Mouse (Mus musculus): ENCODE results near the gene Arid5b. TPM values are rescaled to one million over a fixed set of nuclear protein-coding genes. Genes with fewer than 3 reads are reported as not detected.

The Arid5b gene
- total RNA-seq, 2 experiments from 2014 or later: 24.1 to 24.8 TPM

- DNase-seq: no peak
These were observed 9.9 kb downstream of the Arid5b start for GRCm38 (mm10) chr10:68268629-68269028.

DNA sequence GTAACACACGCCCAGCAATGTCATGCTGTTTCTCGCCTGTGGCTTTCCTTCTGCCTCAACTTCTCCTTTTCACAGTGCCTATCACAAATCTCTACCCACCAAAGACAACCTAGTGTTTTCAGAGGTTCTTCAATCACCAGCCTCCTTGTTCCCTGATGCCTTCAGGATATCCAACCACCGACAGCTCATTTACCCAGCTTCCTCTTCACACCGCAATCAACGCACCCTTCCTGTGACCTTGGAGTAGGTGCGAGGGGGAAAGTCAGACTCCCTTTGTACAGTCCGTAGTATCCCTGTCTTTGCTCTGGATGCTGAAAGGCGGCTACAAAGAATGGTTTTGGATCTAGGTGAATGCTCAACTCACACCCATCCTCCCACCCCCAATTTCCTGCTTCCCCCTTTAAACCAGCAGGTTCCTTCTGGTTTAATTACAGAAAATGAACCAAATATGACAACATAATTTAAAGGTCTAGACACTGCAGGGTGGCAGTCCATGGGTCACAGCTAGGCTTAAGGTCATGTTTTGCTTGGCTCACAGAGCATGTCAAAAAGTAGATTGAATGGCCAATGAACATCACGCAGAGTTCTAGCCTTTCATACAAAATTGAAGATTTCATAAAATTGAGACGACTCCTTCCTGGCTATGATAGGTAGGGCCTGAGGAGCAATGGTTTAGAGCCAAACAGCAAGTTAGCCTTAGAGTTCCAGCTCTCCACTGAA is 14.4 kb downstream of the Arid5b start:
- no peak for DNase-seq

GRCm38 (mm10) chr10:68263296-68263968 is 15.1 kb downstream of the Arid5b start:
- DNase-seq: no peak

- DNase-seq: no peak
These were observed 18.9 kb downstream of the Arid5b start for GRCm38 (mm10) chr10:68259601-68260000.

DNA sequence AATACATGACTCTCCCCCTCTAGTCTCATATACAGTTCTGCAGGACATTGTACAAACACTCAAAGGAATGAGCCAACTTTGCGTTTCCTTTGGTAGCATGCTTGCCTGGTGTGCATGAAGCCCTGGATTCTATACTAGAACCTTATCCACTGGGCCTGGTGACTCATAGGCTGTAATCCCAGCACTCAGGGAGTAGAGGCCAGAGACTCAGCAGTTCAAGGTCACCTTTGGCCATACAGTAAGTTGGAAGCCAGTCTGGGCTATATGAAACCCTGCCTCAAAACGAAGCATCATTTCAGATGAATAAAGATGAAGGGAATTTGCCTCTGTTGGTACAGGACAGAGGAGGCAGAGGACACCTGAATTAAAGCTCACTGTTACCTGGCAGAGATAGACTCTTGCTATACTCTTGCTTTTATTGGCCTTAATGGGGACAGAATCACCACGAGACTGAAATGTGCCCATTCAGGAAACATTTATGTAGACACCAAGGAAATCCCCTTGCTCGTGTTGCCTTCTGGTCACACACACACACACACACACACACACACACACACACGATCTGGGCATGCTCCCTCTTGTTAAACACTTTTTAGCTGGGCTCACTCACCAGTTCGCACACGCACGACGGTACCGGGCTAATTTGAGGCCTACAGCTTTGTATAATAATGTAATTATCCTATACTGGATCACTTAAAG is 21.0 kb downstream of the Arid5b start:
- no peak for DNase-seq

DNA sequence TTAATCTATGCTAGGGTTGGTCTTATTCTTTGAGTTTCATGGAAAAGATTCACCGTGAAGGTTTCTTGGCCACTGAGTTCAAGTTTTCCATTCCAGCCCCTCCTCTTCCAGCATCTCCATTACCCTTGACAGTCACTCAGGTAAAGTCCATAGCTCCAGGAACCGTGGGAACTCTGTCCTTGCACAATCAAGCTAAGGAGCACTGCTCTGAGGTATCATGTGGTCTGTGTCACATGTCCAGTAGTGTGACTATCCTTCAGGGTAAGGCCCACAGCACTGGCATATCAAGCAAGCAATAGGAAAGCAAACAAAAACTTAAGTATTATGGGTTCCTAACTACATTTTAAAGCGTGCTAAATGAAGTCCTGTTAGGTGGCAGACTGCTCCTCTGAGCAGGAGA is 22.4 kb downstream of the Arid5b start:
- DNase-seq: no peak

GRCm38 (mm10) chr10:68253452-68254117 is 25.0 kb downstream of the Arid5b start:
- no peak for DNase-seq

GRCm38 (mm10) chr10:68252650-68253049 is 25.9 kb downstream of the Arid5b start:
- DNase-seq: no peak

DNA sequence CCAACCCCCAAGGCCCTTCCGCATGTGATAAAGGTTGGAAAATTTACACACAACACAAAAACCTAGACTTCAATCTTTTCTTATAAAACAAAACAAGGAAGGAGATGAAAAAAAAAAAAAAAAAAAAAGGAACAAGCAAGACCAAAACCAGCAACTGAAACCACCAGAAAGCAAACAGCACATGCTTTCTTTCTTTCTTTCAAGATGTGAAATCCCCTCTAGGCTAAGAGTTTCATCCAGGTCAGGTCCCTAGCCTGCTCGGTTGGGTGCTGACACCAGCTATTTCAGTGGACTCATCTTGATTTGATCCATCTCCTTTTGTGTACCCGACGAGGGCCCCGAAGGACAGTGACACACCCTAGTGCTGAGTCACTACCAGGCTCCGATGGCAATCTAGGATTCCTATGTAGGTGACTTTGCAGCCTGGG is 29.2 kb downstream of the Arid5b start:
- DNase-seq: peak; percentile 15

DNA sequence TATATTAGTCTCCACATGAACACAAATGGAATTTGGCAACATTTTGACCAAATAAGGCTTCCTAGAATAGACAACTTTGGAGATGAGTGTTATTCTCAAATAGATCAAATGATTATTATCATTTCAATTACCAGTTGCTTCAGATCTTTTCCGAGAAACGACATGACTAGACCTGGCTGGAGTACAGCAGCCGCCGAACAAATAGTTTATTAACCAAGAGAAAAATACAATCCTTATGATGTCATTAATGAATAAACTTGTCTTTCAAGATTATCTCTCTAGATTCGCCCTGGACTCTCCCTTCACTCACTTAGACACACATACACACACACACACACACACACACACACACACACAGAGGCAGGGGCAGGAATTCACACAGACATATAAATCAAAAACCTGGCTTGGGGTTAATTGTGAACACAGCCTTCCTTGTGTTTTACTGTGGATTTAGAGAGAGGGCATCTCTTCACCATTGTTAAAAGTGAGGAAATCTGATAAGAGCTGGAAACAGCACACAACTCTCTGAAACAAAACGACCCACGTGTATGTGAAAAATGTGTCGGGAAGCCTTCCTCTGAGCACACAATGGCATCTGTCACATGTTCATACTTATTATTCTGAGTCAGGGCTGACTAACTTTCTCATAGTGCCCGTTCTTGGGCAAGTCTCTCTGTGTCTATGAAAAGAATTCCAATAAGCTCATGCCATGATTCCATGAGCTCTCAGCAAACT is 30.1 kb downstream of the Arid5b start:
- DNase-seq: no peak

GRCm38 (mm10) chr10:68247490-68248280 is 30.9 kb downstream of the Arid5b start:
- no peak for DNase-seq

GRCm38 (mm10) chr10:68246603-68247247 is 31.8 kb downstream of the Arid5b start:
- no peak for DNase-seq

- DNase-seq: no peak
These were observed 37.6 kb downstream of the Arid5b start for GRCm38 (mm10) chr10:68240804-68241485.

GRCm38 (mm10) chr10:68240094-68240803 is 38.3 kb downstream of the Arid5b start:
- DNase-seq: no peak

DNA sequence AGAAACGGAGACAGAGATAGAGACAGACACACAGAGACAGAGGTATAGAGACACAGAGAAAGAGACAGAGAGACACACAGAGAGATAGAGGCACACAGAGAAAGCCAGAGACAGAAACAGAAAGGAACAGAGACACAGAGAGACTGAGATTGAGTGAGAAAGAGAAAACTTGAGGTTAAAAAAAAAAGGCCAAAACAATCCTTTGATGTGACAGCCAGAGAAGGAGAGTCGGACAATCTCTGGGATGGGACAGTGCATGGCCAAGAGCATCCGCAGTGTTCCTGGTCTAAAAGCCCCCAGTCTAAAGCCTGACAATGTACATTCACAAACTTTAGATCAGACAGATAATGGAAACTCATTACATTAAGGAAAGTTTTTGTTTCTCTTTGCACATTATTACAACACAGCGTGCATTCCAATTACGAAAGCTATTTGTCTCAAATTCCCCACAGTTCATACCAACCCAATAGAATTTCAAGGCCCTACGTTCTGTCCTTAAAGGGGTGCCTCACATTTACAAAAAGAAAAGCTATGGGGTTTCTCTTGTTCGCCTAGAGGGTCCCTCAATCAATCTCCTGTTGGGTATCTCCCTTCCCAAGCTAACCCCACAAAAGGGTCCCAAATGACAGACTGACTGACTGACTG is 39.0 kb downstream of the Arid5b start:
- DNase-seq: no peak

DNA sequence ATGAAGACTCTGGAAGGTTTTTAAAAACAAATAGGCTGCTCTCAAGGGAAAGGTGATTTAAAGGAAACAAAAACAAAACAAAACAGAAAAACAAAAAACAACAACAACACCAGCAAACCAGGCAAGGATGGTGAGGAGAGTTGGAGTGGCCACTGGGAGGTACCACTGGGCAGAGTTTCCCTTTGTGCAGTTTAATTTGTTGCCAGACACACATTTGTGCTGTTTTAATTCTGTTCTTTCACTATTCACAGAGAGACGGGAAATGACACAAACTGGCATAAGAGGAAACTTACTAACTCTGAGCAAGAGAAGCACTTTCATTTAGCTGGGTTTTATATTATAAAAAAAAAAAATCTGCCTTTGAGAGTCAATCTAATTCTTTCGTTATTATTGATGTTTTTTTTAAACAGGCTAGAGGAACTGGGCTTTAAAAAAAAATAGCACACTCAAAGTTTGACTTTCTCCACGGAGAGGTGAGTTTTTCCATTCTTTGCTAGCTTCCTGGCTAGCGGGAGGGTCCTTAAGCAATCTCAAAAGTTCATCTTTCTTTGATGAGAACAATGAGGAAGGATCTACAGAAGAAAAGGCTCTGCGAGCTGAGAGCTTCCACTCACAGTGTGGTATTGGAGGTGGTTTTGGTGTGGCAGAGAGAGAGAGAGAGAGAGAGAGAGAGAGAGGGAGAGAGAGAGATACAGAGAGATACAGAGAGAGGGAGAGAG is 39.7 kb downstream of the Arid5b start:
- DNase-seq: no peak

GRCm38 (mm10) chr10:68238182-68238581 is 40.4 kb downstream of the Arid5b start:
- no peak for DNase-seq

DNA sequence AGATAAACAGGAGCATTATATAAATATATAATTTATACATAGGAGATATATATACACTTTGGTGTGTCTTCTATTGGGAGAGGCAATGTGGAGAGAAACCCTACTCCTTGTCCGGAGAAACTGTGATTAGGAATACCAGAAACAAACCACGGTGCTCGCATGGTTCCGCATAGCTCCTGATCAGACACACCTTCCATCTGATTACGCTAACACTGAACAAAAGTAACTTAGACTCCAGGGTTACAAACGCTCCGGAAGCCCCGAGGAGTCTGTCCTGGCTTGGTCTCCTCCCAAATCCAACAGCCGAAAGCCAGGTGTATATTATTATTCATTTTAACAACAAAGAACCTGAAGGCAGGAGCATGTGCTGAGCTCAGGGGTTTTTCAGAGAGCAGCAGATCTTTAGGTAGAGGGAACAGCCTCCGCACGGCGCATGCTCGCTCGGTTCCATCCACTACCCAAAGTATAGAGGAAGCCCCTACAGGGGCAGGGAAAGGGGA is 41.5 kb downstream of the Arid5b start:
- DNase-seq: no peak

Data from heart, postnatal 4 days (tissue).